Mouse (Mus musculus) thymus, adult 18-20 months (tissue): ENCODE results near the gene Zfp53.

Experiments used
- DNase-seq, 2 experiments: peaks; one replicate each; pipeline ENCODE4 v3.0.0; 2022; ENCODE audit warnings: mixed read lengths in 2 of 2

The Zfp53 gene

GRCm38 (mm10) chr17:21530645-21531330 lies 42.0 kb downstream of the Zfp53 start:
- DNase-seq, result no peak

GRCm38 (mm10) chr17:21531621-21532020 lies 42.8 kb downstream of the Zfp53 start:
- no peak for DNase-seq

DNA sequence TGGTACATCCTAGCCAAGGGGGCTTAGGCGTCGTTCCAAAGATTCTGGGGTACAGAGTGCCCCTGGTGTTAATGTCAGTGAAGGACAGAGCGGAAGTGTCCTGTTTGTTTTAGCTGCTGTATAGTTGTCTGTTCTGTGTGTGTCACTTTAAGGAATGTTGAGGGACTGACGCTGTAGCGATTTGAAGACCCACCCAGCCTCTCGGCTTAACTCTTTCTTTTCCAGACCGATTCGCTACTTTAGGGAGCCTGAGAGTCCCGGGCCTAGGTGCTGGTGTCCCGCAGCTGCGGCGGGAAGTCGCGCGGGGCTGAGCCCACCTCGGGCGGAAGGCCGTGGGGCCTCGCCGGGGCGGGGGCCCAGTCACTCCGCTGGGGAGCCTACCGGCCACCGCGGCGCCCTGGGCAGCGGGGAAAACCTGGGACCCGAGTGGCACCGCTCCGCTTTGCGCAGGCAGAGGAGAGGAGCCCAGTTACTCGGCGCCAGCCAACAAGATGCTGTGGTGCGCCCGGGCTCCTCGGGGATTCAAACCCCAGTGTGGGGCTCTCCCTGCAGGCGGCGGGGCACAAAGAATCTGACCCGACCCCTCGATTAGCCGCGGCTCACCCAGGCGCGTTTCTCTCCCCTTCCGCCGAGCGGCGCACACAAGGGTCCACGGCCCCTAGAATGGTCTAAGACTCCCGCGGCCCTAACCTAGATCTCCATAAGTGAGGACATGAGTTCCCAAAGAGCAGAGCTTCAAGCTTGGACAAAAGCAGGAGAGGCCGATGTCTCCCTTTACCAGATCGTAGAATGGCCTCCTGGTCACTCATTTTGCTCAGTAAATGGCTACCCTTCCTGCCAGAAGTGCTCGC lies 43.5 kb downstream of the Zfp53 start:
- peak; percentile 33 to 35 for DNase-seq

- no peak for DNase-seq
Observed at GRCm38 (mm10) chr17:21533961-21534360, 45.2 kb downstream of the Zfp53 start.

- no peak for DNase-seq
Observed at GRCm38 (mm10) chr17:21534460-21535095, 45.8 kb downstream of the Zfp53 start.

- DNase-seq, result peak; percentile 50 to 61
Observed at GRCm38 (mm10) chr17:21535096-21536001, 46.6 kb downstream of the Zfp53 start, which contains the start of gene Zfp52. Gene Zfp52, plus strand, starts transcription at chr17:21535539.

GRCm38 (mm10) chr17:21536096-21536495 lies 47.3 kb downstream of the Zfp53 start:
- DNase-seq, result no peak

- no peak for DNase-seq
Observed at GRCm38 (mm10) chr17:21536676-21537075, 47.9 kb downstream of the Zfp53 start.

DNA sequence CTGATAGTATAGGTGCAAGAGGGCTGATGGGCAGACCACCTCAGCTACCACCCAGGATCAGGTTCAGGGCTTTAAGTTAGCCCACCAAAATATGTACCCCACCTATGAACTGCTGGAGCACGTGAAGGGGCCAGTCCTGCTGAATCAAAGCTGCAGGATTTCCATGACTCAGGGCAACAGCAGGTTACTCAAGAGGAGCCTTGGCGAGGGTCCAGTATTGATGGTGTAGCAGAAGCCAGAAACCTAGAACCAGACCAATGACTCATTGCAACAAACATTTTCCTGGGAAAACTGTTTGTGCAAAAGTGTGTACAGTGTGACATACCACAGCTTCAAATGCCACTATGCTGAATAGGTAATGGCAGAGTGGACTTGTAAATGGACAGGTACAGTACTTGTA lies 69.0 kb downstream of the Zfp53 start:
- no peak for DNase-seq
